Mouse (Mus musculus) mouse trophoblast stem cell (cell line): Measurements from ENCODE around the gene Lmna.

ENCODE experiments used
- in situ Hi-C, 2 experiments: fragments of 300-500 bp; cut with MseI, MboI; formaldehyde crosslinking; loops; 2 replicates in 1 of 2; 3 replicates in 1 of 2; pipeline ENCODE4 v1.15.1; 2025

Lmna gene

DNA sequence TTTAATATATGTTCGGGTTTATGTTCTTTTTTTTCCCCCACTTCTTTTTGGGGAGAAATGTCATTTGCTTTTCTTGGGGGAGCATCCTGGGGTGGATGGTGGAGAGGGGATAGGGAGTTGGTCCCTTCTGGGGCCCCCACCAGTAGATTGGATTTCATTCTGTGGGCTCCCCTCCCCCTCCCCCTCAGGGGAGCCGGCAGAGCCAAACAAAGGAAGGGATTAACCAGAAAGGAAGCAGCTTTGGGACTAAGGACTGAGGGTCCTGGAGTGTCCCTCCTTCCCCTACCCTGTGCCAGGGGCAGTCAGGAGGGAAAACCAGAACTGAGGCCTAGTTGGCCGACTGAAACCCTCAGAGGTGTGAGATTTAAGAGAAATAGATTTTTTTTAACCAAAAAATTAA, 29.6 kb upstream of the Lmna start:
- in situ Hi-C loops = no loop called here

DNA sequence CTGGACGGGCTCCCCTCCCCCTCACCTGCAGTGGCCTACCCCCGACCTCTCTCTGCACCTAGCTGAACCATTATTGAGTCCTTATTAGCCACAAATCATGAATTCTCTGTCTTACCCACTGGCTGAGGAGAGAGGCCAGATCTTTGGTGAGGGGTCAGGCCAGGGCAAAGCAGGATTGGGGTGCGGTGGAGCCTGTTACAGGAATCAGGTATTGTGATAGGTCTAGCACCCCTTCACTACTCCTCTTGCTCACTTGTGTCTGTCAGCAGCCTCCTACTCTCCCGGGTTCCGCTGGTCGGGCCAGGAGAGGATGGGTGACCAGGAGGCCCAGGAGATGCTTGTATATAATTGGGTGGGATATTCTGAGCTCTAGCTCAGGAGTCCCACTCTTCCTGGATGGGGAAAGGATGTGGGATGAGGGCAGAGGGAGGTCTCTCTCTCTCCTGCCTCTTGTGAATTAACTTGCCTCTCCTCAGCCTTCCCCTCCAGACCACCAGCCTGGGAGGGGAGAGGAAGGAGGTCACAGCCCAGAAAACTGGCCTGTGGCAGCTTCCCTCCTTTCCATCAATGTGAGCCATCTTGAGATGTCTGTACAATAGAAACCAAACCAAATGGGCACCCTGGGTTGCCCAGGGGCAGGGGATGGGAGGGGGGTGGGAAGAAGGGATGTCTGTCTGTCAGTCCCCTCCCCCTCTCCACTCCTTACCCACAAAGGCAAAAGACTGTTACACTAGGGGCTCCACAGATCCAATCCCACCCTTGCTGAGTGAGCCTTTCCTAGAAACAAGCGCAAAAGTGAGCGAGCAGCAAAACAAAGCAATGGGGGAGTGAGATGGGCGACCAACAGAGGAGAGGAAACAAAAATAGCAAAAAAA, 28.8 kb upstream of the Lmna start:
- in situ Hi-C loops = no loop called here

- in situ Hi-C loops = no loop called here
Observed at GRCm38 (mm10) chr3:88537146-88537545, 27.4 kb upstream of the Lmna start.

- in situ Hi-C loops = no loop called here
Observed at GRCm38 (mm10) chr3:88536103-88536930, 26.6 kb upstream of the Lmna start.

GRCm38 (mm10) chr3:88535527-88535926, 25.8 kb upstream of the Lmna start:
- in situ Hi-C loops = no loop called here

DNA sequence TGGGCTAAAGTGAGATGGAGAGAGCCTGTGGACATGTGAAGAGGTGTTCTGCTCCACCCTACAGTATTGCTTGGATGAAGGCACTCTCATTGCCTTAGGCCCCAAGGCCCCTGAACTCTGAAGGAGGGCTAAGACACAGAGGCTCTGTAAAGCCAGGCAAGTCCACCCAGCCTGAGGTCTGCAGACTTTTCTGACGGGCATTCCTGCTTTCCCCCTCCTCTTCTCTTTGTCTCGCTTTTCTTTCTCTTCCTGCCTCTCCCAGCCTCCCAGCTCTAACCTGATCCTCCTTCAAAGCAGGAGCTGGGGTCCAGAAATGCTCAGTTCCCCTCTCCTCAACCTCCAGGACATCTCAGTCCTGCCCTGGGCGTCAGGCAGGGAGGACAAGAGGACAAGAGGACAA, 25.2 kb upstream of the Lmna start:
- in situ Hi-C loops = no loop called here

GRCm38 (mm10) chr3:88533706-88534105, 23.9 kb upstream of the Lmna start:
- in situ Hi-C loops = no loop called here

- in situ Hi-C loops = no loop called here
Observed at GRCm38 (mm10) chr3:88532689-88533511, 23.1 kb upstream of the Lmna start.

- in situ Hi-C loops = no loop called here
Observed at GRCm38 (mm10) chr3:88532299-88532674, 22.5 kb upstream of the Lmna start, which contains the start of gene Mex3a. Mex3a (plus strand) TSS chr3:88532395.

DNA sequence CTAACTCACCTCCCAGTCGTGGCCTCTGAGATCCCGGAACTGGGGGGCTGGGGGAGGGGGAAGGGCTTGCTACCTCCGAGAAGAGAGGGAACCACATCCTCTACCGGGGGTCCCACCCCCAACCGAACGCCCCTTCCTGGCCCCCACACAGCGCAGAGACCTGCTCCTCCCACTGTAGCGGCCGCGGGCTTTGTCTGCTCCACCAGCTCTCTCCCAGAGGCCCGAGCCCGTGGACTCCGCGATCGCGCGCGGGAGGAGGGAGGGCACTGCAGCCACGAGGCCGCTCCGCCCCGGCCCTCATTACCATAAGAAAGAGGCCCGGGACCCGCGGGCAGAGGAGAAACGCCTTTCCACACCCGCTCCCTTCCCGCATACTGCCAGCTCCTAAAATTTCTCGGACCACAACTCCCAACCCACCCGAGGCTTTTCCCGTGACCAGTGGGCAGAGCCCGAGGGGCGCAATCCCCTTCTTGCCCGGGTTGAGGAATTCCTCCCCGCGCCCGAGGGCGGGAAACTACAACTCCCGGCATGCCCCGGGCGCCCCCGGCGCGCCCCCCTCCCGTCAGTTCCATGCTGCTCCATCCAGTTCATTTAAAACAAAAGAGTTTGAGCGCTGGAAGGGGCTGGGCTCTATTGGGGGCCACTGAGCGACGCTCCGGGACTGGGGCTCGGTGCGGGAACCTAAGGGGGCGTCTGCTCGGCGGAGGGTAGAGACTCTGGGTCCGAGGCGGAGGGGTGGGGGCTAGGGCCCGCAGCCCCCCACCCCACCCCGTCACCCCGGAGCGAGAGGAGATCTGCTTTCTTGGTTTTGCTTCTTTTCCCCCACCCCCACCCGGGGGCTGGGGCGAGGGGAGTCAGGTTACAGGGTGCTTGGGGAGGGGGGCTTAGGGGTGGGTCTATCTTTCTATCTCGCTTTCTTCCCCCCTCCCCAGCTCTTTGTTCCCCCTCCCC, 21.9 kb upstream of the Lmna start:
- in situ Hi-C loops = no loop called here

DNA sequence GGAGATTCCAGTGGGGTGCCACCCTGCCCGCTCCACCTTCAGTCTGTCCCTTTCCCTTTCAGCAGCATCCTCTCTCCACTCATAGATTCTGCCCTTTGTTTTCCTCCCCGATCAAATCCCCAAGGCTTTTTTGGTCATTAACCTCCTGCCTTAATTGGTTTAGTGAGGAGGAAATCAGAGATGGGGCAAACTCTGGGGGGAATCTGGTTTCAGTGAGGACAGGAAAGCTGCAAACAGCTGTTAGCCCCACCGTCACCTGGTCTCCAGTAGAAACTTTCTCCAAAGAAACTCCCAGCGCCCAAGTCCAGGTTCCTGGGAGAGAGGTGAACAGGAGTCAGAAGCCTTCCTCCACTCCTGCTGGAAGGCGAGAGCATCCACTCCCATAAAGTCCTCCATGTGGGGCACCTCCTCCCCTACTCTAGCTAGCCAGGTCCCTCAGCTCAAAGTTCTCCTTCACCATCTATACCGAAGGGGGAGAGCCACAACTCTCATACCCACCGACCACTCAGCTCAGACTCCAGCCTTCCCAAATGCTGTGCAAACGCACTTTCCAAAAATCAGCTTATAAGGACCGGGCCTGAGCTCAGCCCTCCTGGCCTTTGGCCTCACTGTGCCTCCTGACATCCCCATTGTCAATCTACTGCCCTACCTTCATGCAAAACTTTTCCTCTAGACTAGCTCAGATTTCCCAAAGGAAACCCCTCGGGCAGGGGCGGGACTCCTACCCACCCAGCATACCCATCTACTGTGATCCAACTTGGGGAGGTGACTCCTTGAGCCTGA, 20.5 kb upstream of the Lmna start:
- in situ Hi-C loops = no loop called here

- in situ Hi-C loops = loop anchor here in 1 of 2 experiments (10.0 kb wide), 1 partner anchor 125 kb away; no protein-coding TSS in a partner anchor
Observed at GRCm38 (mm10) chr3:88529204-88530000, 19.6 kb upstream of the Lmna start.

DNA sequence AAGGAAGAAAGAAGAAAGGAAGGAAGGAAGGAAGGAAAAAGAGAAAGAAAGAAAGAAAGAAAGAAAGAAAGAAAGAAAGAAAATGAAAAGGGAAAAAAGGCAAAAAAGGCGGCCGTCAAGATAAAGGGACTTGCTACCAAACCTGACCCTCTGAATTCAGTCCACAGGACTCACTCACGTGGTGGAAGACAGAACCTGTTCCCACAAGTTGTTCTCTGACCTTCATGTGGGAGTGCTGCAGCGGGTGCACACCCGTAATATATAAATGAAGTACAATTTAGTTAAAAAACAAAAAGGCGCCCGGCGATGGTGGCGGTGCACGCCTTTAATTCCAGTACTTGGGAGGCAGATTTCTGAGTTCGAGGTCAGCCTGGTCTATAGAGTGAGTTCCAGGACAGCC, 18.9 kb upstream of the Lmna start:
- in situ Hi-C loops = loop anchor here in 1 of 2 experiments (10.0 kb wide), 1 partner anchor 124 kb away; no protein-coding TSS in a partner anchor

- in situ Hi-C loops = loop anchor here in 1 of 2 experiments (10.0 kb wide), 1 partner anchor 123 kb away; no protein-coding TSS in a partner anchor
Observed at GRCm38 (mm10) chr3:88527565-88527964, 17.8 kb upstream of the Lmna start.

DNA sequence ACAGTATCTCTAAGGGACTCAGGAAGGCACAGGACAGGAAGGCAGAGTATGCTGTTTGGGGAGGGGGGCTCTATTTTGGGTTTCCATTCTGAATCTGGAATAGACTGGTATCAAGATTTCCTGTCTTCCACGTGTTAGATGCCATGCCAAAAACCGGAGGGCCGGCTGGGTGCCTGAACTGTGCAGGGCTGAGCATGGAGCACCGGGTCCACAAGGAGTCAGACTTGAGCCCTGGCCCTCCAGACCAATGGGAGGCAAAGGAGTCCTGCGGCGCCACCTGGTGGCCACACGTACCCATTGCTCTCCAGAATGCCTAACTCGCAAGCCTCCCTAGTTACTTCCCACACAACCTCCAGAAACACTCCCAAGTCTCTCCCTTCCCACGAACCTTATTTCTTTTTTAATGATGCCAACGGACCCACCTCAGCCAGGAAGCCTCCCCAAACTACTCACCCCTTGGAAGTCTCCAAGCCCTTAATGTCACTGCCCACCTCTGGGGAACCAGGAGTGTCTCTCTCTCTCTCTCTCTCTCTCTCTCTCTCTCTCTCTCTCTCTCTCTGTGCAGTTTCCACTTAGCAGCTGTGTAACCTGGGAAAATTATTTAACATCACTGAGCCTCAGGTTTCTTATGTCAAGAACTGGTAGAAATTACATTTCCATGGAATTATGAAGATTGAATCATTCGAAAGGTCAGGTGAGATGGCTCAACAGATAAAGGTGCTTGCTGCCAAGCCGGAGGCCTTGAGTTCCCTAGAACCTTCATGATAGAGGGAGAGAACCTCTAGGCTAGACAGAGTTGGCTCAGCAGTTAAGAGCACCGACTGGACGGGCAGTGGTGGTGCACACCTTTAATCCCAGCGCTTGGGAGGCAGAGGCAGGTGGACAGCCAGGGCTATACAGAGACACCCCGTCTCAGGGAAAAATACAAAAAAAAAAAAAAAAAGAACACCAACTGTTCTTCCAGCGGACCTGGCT, 16.7 kb upstream of the Lmna start:
- in situ Hi-C loops = loop anchor here in 1 of 2 experiments (10.0 kb wide), 1 partner anchor 122 kb away; no protein-coding TSS in a partner anchor

- in situ Hi-C loops = loop anchor here in 1 of 2 experiments (10.0 kb wide), 1 partner anchor 120 kb away; no protein-coding TSS in a partner anchor
Observed at GRCm38 (mm10) chr3:88525021-88525420, 15.3 kb upstream of the Lmna start.

- in situ Hi-C loops = loop anchor here (5.0 to 10.0 kb wide), 3 partner anchors 36 to 118 kb away; no protein-coding TSS in a partner anchor
Observed at GRCm38 (mm10) chr3:88523027-88523426, 13.3 kb upstream of the Lmna start.
